Mouse (Mus musculus) cerebellum, adult 2 months (tissue): ENCODE measurements around the gene Adipoq.
"Not testable (repeated sequence)": the region's sequence is repeated elsewhere in the genome, so short reads cannot be mapped to it uniquely, and the experiment has no call there.

ENCODE experiments used
- CTCF ChIP-seq: fragments of 200-500 bp; IDR thresholded peaks from 2 replicates; pipeline ENCODE4 v1.5.1; 2011; ENCODE audit warnings: low read depth, mild to moderate bottlenecking, control low read depth, low read length, moderate library complexity, borderline replicate concordance; ENCODE audit not compliant: insufficient read depth
- POLR2A ChIP-seq: fragments of 200-500 bp; IDR thresholded peaks from 2 replicates; pipeline ENCODE4 v1.6.1; 2011; ENCODE audit warnings: low read length, control low read depth, borderline replicate concordance; ENCODE audit not compliant: insufficient read depth

DNA sequence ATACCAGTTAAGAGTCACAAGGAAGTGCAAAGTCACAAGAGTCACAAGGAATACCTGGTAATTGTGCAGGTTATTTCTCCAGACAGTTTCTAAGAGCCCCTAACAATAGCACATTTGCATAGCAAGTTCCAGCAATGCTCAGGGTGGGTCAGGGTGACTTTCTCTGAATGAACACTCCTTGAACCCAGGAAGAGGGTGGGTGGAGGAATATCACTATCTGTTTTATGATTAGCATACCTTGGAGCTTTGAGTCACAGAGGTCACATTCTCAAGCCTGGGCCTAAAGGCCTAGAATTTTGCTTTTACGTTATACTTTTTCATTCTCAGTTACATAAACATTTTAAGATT is 48.3 kb upstream of the Adipoq start:
- TF ChIP-seq POLR2A, CTCF: not testable (repeated sequence)
